Mouse (Mus musculus) neural tube, embryonic 12.5 days (tissue): Measurements from ENCODE around the gene Icam2. TPM values are rescaled to one million over a fixed set of nuclear protein-coding genes. Genes with fewer than 3 reads are reported as not detected.
"Not testable (repeated sequence)": the region's sequence is repeated elsewhere in the genome, so short reads cannot be mapped to it uniquely, and the experiment has no call there.

Experiments
- ATAC-seq: fragments of 200-750 bp; cut with Nextera tagmentation; 2 replicates; pipeline ENCODE4 v1.8.0; 2017; ENCODE audit warnings: low read depth, mild to moderate bottlenecking, moderate TSS enrichment, moderate library complexity; ENCODE audit not compliant: low FRiP score
- H3K27ac ChIP-seq: fragments of 300-500 bp; sonication (generic); 2 replicates; pipeline ENCODE4 v1.5.1; 2016
- H3K27me3 ChIP-seq: fragments of 300-500 bp; sonication (generic); replicated peaks from 2 replicates; pipeline ENCODE4 v1.6.1; 2016; ENCODE audit warnings: mild to moderate bottlenecking
- H3K36me3 ChIP-seq: fragments of 300-500 bp; sonication (generic); 2 replicates; pipeline ENCODE4 v1.6.1; 2016; ENCODE audit warnings: mild to moderate bottlenecking
- H3K4me1 ChIP-seq: fragments of 300-500 bp; sonication (generic); 2 replicates; pipeline ENCODE4 v1.6.1; 2016
- H3K4me2 ChIP-seq: fragments of 300-500 bp; sonication (generic); replicated peaks from 2 replicates; pipeline ENCODE4 v1.6.1; 2016; ENCODE audit warnings: mild to moderate bottlenecking
- H3K4me3 ChIP-seq: fragments of 300-500 bp; sonication (generic); 2 replicates; pipeline ENCODE4 v1.5.1; 2016
- H3K9ac ChIP-seq: fragments of 300-500 bp; sonication (generic); 2 replicates; pipeline ENCODE4 v1.6.1; 2016; ENCODE audit warnings: mild to moderate bottlenecking
- H3K9me3 ChIP-seq: fragments of 300-500 bp; sonication (generic); 2 replicates; pipeline ENCODE4 v1.6.1; 2016; ENCODE audit warnings: mild to moderate bottlenecking
- whole genome bisulfite sequencing: fragments of 180-500 bp; shearing (Covaris S2); methylation state at CpG from one replicate; pipeline ENCODE4 v1.1.7; 2016; 5-methylcytosine and 5-hydroxymethylcytosine counted together
- polyA plus RNA-seq: library from polyadenylated mRNA; unstranded; fragments of >200 nt; fragmentation: Nextera tagmentation; extraction: Ambion mirVana; gene quantifications from 2 replicates; pipeline ENCODE4 v1.2.1, GENCODE M21; 2016

The Icam2 gene
- polyA plus RNA-seq, 1 experiment from 2014 or later = 16.6 TPM

DNA sequence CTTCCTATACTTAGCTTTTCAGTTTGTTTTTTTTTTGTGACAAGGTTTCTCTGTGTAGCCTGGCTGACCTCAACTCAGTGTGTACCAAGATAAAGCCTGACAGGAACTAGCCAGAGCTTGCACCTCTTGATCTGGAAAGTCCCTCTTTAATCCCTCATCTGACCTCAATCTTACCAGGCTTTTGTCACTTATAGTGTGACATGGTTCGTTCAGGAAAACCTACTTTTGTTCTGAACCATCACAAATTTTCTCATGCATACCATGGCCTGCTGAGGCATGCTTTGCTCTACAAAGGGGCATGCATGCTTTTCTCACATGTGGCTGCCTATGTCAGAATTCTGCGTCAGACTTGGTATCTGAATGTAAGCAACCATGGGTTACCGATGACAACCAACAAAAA, 28.5 kb upstream of the Icam2 start:
- no peak overlapping the region for H3K27ac ChIP-seq
- H3K9me3 ChIP-seq = no peaks in the 10 kb centered on the region
- no peaks in the 10 kb centered on the region for H3K27me3 ChIP-seq
- H3K4me3 ChIP-seq = no peak overlapping the region
- 82% methylated on average over 3 of the region's 3 CpGs for WGBS
- H3K36me3 ChIP-seq = peaks cover 10% of the 10 kb centered on the region; the same call in 1 of the 2 replicates
- no peak overlapping the region for H3K9ac ChIP-seq
- H3K4me1 ChIP-seq = no peaks in the 10 kb centered on the region
- no peak overlapping the region for H3K4me2 ChIP-seq
- no peak for ATAC-seq

- no peaks in the 10 kb centered on the region for H3K9me3 ChIP-seq
- H3K4me1 ChIP-seq = no peaks in the 10 kb centered on the region
- no peaks in the 10 kb centered on the region for H3K27me3 ChIP-seq
- H3K36me3 ChIP-seq = peaks cover 22% of the 10 kb centered on the region
- H3K27ac ChIP-seq = no peak overlapping the region
- 91% methylated on average over 3 of the region's 3 CpGs for WGBS
- no peak overlapping the region for H3K4me3 ChIP-seq
- H3K9ac ChIP-seq = no peak overlapping the region
- H3K4me2 ChIP-seq = no peak overlapping the region
- no peak for ATAC-seq
Measured at GRCm38 (mm10) chr11:106412641-106413360, 24.9 kb upstream of the Icam2 start.

- Histone ChIP-seq H3K9me3 (no peaks in the 10 kb centered on the region), H3K9ac (no peak overlapping the region), H3K27me3 (no peaks in the 10 kb centered on the region), H3K36me3 (peaks cover 33% of the 10 kb centered on the region), H3K4me2 (no peak overlapping the region), H3K4me1 (no peaks in the 10 kb centered on the region), H3K27ac (no peak overlapping the region), H3K4me3 (no peak overlapping the region)
- WGBS = 84% methylated on average over 2 of the region's 2 CpGs
- no peak for ATAC-seq
Measured at GRCm38 (mm10) chr11:106411157-106411556, 23.3 kb upstream of the Icam2 start.

- H3K27me3 ChIP-seq = no peaks in the 10 kb centered on the region
- no peak overlapping the region for H3K4me3 ChIP-seq
- no peaks in the 10 kb centered on the region for H3K9me3 ChIP-seq
- H3K4me2 ChIP-seq = no peak overlapping the region
- ATAC-seq = no peak
- WGBS = 88% methylated on average over 3 of the region's 3 CpGs
- H3K4me1 ChIP-seq = no peaks in the 10 kb centered on the region
- H3K27ac ChIP-seq = no peak overlapping the region
- H3K9ac ChIP-seq = no peak overlapping the region
- H3K36me3 ChIP-seq = peaks cover 38% of the 10 kb centered on the region
Measured at GRCm38 (mm10) chr11:106410507-106410906, 22.6 kb upstream of the Icam2 start.

DNA sequence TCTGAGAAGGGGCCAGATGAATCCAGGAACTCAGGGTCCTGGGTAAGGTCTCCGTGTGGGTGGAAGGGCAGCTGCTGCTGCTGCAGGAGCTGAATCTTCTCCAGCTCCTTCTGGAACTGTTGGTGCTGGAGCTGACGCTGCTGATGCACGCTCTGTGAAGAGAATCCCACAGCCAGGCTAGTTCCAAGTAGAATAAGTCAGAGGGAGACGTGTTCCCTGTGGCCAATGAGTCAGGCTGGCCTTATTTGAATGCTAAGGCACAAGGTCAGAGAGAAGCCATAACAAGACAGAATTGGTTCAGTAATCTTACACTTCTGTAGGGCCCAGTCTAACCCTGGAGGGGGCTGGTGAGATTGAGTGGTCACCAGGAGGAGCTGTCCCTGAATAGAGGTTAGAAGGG, 22.1 kb upstream of the Icam2 start:
- Histone ChIP-seq H3K4me1 (no peaks in the 10 kb centered on the region), H3K4me2 (no peak overlapping the region), H3K4me3 (no peak overlapping the region), H3K9ac (no peak overlapping the region), H3K9me3 (no peaks in the 10 kb centered on the region), H3K27ac (no peak overlapping the region), H3K36me3 (peaks cover 41% of the 10 kb centered on the region), H3K27me3 (no peaks in the 10 kb centered on the region)
- WGBS = 78% methylated on average over 4 of the region's 4 CpGs
- ATAC-seq = no peak

- H3K27me3 ChIP-seq = no peaks in the 10 kb centered on the region
- no peak overlapping the region for H3K9ac ChIP-seq
- H3K27ac ChIP-seq = no peak overlapping the region
- H3K4me1 ChIP-seq = no peaks in the 10 kb centered on the region
- H3K4me3 ChIP-seq = no peak overlapping the region
- H3K4me2 ChIP-seq = no peak overlapping the region
- ATAC-seq = no peak
- 94% methylated on average over 8 of the region's 8 CpGs for WGBS
- peaks cover 37% of the 10 kb centered on the region for H3K36me3 ChIP-seq
- no peaks in the 10 kb centered on the region for H3K9me3 ChIP-seq
Measured at GRCm38 (mm10) chr11:106398481-106398880, 10.6 kb upstream of the Icam2 start.

- WGBS = 87% methylated on average over 3 of the region's 3 CpGs
- Histone ChIP-seq H3K9ac (no peak overlapping the region), H3K27ac (no peak overlapping the region), H3K27me3 (no peaks in the 10 kb centered on the region), H3K4me2 (no peak overlapping the region), H3K9me3 (no peaks in the 10 kb centered on the region), H3K4me3 (no peak overlapping the region), H3K4me1 (no peaks in the 10 kb centered on the region), H3K36me3 (peaks cover 33% of the 10 kb centered on the region)
- ATAC-seq = no peak
Measured at GRCm38 (mm10) chr11:106397656-106398055, 9.8 kb upstream of the Icam2 start.

GRCm38 (mm10) chr11:106394055-106394454, 6.2 kb upstream of the Icam2 start:
- not testable (repeated sequence) for H3K27ac ChIP-seq, H3K4me2 ChIP-seq, ATAC-seq, H3K9ac ChIP-seq, H3K4me1 ChIP-seq, H3K27me3 ChIP-seq, H3K4me3 ChIP-seq, H3K9me3 ChIP-seq
- peaks cover 15% of the 10 kb centered on the region for H3K36me3 ChIP-seq
- 96% methylated on average over 2 of the region's 2 CpGs for WGBS

- ATAC-seq = no peak
- Histone ChIP-seq H3K9ac (no peak overlapping the region), H3K36me3 (peaks cover 8% of the 10 kb centered on the region; the same call in 1 of the 2 replicates), H3K4me1 (no peaks in the 10 kb centered on the region), H3K27me3 (no peaks in the 10 kb centered on the region), H3K4me3 (no peak overlapping the region), H3K4me2 (no peak overlapping the region), H3K9me3 (no peaks in the 10 kb centered on the region), H3K27ac (no peak overlapping the region)
- WGBS = 61% methylated on average over 4 of the region's 4 CpGs
Measured at GRCm38 (mm10) chr11:106393331-106393616, 5.4 kb upstream of the Icam2 start.

DNA sequence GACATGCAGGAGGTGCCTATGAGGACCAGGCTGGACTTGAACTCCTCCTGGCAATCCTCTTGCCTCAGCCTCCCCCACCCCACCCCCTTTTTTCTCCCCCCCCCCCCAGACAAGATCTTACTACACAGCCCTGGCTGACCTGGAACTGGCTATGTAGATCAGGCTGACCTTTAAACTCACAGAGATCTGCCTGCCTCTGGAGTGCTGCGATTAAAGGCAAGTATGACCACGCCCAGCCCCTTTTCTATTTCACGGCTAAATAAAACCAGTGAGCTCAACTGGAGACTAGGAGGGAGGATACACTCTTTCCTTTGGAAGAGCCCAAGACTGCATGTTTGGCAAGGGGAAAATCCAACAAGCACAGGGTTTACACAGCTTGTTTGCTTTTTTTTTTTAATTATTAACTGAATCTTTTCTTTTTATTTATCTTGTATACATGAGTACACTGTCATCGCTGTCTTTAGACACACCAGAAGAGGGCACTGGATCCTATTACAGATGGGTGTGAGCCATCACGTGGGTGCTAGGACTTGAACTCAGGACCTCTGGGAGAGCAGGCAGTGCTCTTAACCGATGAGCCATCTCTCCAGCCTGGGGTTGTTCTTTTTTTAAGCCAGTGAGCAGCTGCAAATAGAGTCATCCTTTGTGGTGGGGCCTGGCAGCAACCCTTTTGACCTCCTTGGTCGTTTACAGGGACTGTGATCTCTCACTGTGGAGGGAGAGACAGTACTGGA, 4.9 kb upstream of the Icam2 start:
- H3K4me1 ChIP-seq = no peaks in the 10 kb centered on the region
- no peaks in the 10 kb centered on the region for H3K9me3 ChIP-seq
- H3K27ac ChIP-seq = no peak overlapping the region
- peaks cover 5% of the 10 kb centered on the region; the same call in 1 of the 2 replicates for H3K36me3 ChIP-seq
- no peak overlapping the region for H3K4me3 ChIP-seq
- WGBS = 74% methylated on average over 7 of the region's 7 CpGs
- no peak for ATAC-seq
- no peak overlapping the region for H3K9ac ChIP-seq
- no peak overlapping the region for H3K4me2 ChIP-seq
- H3K27me3 ChIP-seq = no peaks in the 10 kb centered on the region

DNA sequence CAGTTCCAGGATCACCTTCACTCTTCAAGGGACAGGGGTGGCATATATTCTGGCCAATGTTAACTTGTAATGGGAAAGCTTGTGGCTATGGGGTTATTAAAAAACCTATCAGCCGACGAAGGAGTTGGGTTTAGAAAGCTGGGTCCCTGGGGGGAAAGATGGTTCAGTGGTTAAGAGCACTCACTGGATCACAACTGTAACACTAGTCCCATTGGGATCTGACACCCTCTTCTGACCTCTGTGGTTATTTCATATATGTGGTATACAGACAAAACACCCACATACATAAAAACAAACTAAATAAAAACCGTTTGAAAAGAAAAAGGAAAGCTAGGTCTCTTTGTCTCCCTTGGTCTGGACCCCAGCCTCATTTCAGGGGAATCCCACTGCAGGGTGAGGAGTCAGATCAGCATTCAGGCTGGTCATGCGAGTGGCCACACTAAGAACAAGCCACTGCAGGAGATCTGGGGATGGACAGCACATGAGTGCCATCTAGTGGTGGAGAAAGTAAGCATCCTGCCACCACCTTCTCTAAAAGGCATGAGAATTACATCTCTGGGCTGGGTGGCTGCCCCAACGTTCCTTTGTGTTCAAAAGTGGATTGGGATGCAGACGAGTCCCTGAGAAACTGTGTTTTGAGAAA, 3.8 kb upstream of the Icam2 start:
- no peak overlapping the region for H3K27ac ChIP-seq
- H3K4me1 ChIP-seq = no peaks in the 10 kb centered on the region
- ATAC-seq = peak; percentile 29; the same call in 1 of the 2 replicates
- peaks cover 5% of the 10 kb centered on the region; the same call in 1 of the 2 replicates for H3K36me3 ChIP-seq
- WGBS = 32% methylated on average over 6 of the region's 6 CpGs
- H3K9ac ChIP-seq = no peak overlapping the region
- no peak overlapping the region for H3K4me3 ChIP-seq
- H3K9me3 ChIP-seq = no peaks in the 10 kb centered on the region
- H3K27me3 ChIP-seq = no peaks in the 10 kb centered on the region
- H3K4me2 ChIP-seq = no peak overlapping the region

DNA sequence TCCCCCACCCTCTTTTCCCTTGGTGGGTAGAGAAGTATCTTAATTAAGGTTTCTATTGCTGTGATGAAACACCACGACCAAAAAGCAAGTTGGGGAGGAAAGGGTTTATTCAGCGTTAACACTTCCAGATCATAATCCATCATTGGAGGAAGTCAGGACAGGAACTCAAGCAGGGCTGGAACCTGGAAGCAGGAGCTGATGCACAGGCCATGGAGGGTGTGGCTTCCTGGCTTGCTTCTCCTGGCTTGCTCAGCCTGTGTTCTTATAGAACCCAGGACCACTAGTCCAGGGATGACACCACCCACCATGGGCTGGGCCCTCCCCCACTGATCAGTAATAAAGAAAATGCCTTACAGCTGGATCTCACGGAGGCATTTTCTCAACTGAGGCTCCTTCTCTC, 2.9 kb upstream of the Icam2 start:
- 68% methylated on average over 3 of the region's 3 CpGs for WGBS
- no peak overlapping the region for H3K27ac ChIP-seq
- no peak overlapping the region for H3K4me3 ChIP-seq
- peaks cover 5% of the 10 kb centered on the region; the same call in 1 of the 2 replicates for H3K36me3 ChIP-seq
- H3K27me3 ChIP-seq = no peaks in the 10 kb centered on the region
- H3K4me1 ChIP-seq = no peaks in the 10 kb centered on the region
- H3K9ac ChIP-seq = no peak overlapping the region
- H3K9me3 ChIP-seq = no peaks in the 10 kb centered on the region
- ATAC-seq = no peak
- no peak overlapping the region for H3K4me2 ChIP-seq
